Mouse (Mus musculus) cerebellum, adult 9-10 months (tissue): ENCODE results near the gene Coa7.

ENCODE experiments used
- DNase-seq: peaks from one replicate; pipeline ENCODE4 v3.0.0; 2022

The Coa7 gene

GRCm38 (mm10) chr4:108327730-108328484 is at the start of gene Coa7:
TSS of gene Coa7 (plus strand) at chr4:108328140.
- peak; percentile 98 for DNase-seq

GRCm38 (mm10) chr4:108300266-108300665 is 27.7 kb upstream of the Coa7 start:
- peak; percentile 31 for DNase-seq

GRCm38 (mm10) chr4:108300670-108301373 is 27.1 kb upstream of the Coa7 start, which contains the start of gene Zyg11b:
TSS of gene Zyg11b (minus strand) at chr4:108301096.
- peak; percentile 79 for DNase-seq

GRCm38 (mm10) chr4:108302296-108302890 is 25.5 kb upstream of the Coa7 start:
- DNase-seq: no peak

GRCm38 (mm10) chr4:108310706-108311105 is 17.2 kb upstream of the Coa7 start:
- no peak for DNase-seq

GRCm38 (mm10) chr4:108314041-108314440 is 13.9 kb upstream of the Coa7 start:
- no peak for DNase-seq

GRCm38 (mm10) chr4:108317656-108318605 is 10.0 kb upstream of the Coa7 start:
- DNase-seq: no peak

- DNase-seq: no peak
These were observed 9.0 kb upstream of the Coa7 start for GRCm38 (mm10) chr4:108318649-108319615.

GRCm38 (mm10) chr4:108319747-108320146 is 8.2 kb upstream of the Coa7 start:
- no peak for DNase-seq

- no peak for DNase-seq
These were observed 7.1 kb upstream of the Coa7 start for GRCm38 (mm10) chr4:108320627-108321380.

GRCm38 (mm10) chr4:108323588-108323987 is 4.4 kb upstream of the Coa7 start:
- no peak for DNase-seq

- DNase-seq: peak; percentile 89
These were observed 815 bp upstream of the Coa7 start for GRCm38 (mm10) chr4:108327071-108327579.

GRCm38 (mm10) chr4:108329840-108330239 is 1.9 kb downstream of the Coa7 start:
- DNase-seq: no peak

GRCm38 (mm10) chr4:108332041-108332440 is 4.1 kb downstream of the Coa7 start:
- no peak for DNase-seq

GRCm38 (mm10) chr4:108335413-108335812 is 7.5 kb downstream of the Coa7 start:
- no peak for DNase-seq

- no peak for DNase-seq
These were observed 8.8 kb downstream of the Coa7 start for GRCm38 (mm10) chr4:108336765-108337164.

- DNase-seq: no peak
These were observed 9.9 kb downstream of the Coa7 start for GRCm38 (mm10) chr4:108337817-108338216.

GRCm38 (mm10) chr4:108338321-108338733 is 10.4 kb downstream of the Coa7 start:
- DNase-seq: peak; percentile 70

- DNase-seq: no peak
These were observed 10.9 kb downstream of the Coa7 start for GRCm38 (mm10) chr4:108338811-108339210.

GRCm38 (mm10) chr4:108339277-108339690 is 11.3 kb downstream of the Coa7 start:
- DNase-seq: peak; percentile 83
